In the genomic region with DNA sequence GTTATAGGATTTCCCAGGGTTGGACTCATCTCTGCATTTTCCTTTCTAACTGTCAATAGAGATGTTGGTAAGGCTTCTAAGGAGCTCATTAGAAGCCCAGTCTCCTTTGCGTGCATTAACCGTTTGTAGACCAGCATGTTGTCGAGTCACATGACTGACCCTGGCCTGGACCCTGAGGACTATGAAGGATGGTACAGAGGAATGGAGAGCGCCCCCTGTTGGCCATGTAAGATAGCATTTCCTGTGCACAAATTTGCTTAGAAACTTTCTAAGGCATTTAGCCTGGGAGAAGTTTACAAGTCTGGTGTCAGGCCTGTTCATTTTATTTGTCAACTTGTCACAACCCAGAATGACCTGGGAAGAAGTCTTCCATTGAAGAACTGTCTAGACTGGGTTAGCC, we compare ENCODE assay signal across 26 mouse cellular contexts.
DNase-seq lines count a peak whose midpoint lies in the region; ATAC-seq and TF ChIP-seq lines count a peak whose summit lies in the region.
"Had no signal": no experiment of that assay in that cellular context is flagged by ENCODE, and none has a peak within 500 bp of the region (broad histone marks: within the 10 kb centered on the region; RNA-seq: fewer than 3 reads in every experiment).

No protein-coding gene starts in this region.

- H3K79me2 ChIP-seq in heart, adult 2 months (replicated peaks; ENCODE audit: control insufficient read depth, insufficient read depth, low read length), result no peaks in the 10 kb centered on the region

- TF ChIP-seq EP300 in heart, adult 2 months (IDR thresholded peaks at IDR 0.05; ENCODE audit: insufficient read depth, low read depth, low read length), result no peak
- TF ChIP-seq EP300 in liver, embryonic 14.5 days (IDR thresholded peaks at IDR 0.05; ENCODE audit: low read depth), result no peak
- no peak for TF ChIP-seq EP300 in stomach, postnatal 0 days (optimal IDR thresholded peaks at IDR 0.05)

- no peak for DNase-seq in heart, adult 2 months
- no peak for DNase-seq in heart, embryonic 10.5 days (ENCODE audit: low spot score)
- no peak for DNase-seq in liver, embryonic 14.5 days (ENCODE audit: low read depth in 3 of 3, low spot score in 3 of 3)
- DNase-seq in retina, embryonic 14.5 days (ENCODE audit: low spot score), result peak; percentile 25
- no peak for DNase-seq in retina, postnatal 1 day
- DNase-seq in stomach, postnatal 0 days (ENCODE audit: low spot score), result no peak
- no peak for DNase-seq in forebrain, embryonic 10.5 days (ENCODE audit: extremely low spot score, low spot score)
- DNase-seq: adrenal gland, postnatal 14 days; cerebellum, adult 8-10 months; cerebellum, postnatal 36 days; embryo, embryonic 11 days; gastrocnemius, postnatal 25 days; heart, adult 18-20 months; kidney, adult 8-10 months; kidney, postnatal 14 days; layer of hippocampus, adult 9-11 months; left cerebral cortex, postnatal 4 days; lung, adult 2 months; thymus, postnatal 14 days had no signal

- H3K27me3 ChIP-seq in heart, adult 2 months (ENCODE audit: control insufficient read depth, insufficient read depth, low read length), result no peaks in the 10 kb centered on the region
- H3K27me3 ChIP-seq in heart, embryonic 10.5 days (ENCODE audit: insufficient read depth, poor library complexity, severe bottlenecking), result no peaks in the 10 kb centered on the region
- H3K27me3 ChIP-seq in liver, embryonic 14.5 days (ENCODE audit: control insufficient read depth, insufficient read depth, low read length), result no peaks in the 10 kb centered on the region
- H3K27me3 ChIP-seq in liver, embryonic 12.5 days (replicated peaks), result no peaks in the 10 kb centered on the region
- H3K27me3 ChIP-seq in stomach, postnatal 0 days (ENCODE audit: control insufficient read depth, insufficient read depth, low read length), result no peaks in the 10 kb centered on the region
- peaks cover 21% of the 10 kb centered on the region for H3K27me3 ChIP-seq in forebrain, embryonic 10.5 days (ENCODE audit: poor library complexity, severe bottlenecking)
- H3K27me3 ChIP-seq: forebrain, embryonic 15.5 days; hindbrain, embryonic 13.5 days; limb, embryonic 15.5 days; neural tube, embryonic 15.5 days had no signal

- H3K4me1 ChIP-seq in heart, adult 2 months (ENCODE audit: control insufficient read depth, insufficient read depth, low read length), result peaks cover 3% of the 10 kb centered on the region; the same call in 1 of the 2 replicates
- 0 out of 2 replicates have a peak, but pooled peaks cover 3% of the 10 kb centered on the region for H3K4me1 ChIP-seq in heart, embryonic 10.5 days
- no peaks in the 10 kb centered on the region for H3K4me1 ChIP-seq in liver, embryonic 14.5 days (replicated peaks; ENCODE audit: control insufficient read depth in 2 of 2, insufficient read depth in 2 of 2, low read length in 1 of 2)
- H3K4me1 ChIP-seq in liver, embryonic 12.5 days, result no peaks in the 10 kb centered on the region
- no peaks in the 10 kb centered on the region for H3K4me1 ChIP-seq in stomach, postnatal 0 days (replicated peaks; ENCODE audit: control insufficient read depth, insufficient read depth)
- H3K4me1 ChIP-seq in forebrain, embryonic 10.5 days, result peaks cover 7% of the 10 kb centered on the region
- H3K4me1 ChIP-seq: hindbrain, embryonic 13.5 days; midbrain, embryonic 10.5 days; neural tube, embryonic 15.5 days had no signal

- no peak overlapping the region for H3K9ac ChIP-seq in heart, adult 2 months (ENCODE audit: low read depth, low read length)
- no peak overlapping the region for H3K9ac ChIP-seq in liver, embryonic 14.5 days (replicated peaks)
- H3K9ac ChIP-seq in liver, embryonic 12.5 days, result no peak overlapping the region
- H3K9ac ChIP-seq in stomach, postnatal 0 days (ENCODE audit: low read length), result no peak overlapping the region
- H3K9ac ChIP-seq: forebrain, embryonic 15.5 days; hindbrain, embryonic 13.5 days; limb, embryonic 15.5 days; neural tube, embryonic 15.5 days had no signal

- WGBS in heart, adult 2 months, result 80% methylated on average over 4 of the region's 4 CpGs
- WGBS in heart, embryonic 10.5 days, result 76% methylated on average over 4 of the region's 4 CpGs
- 58% methylated on average over 4 of the region's 4 CpGs for whole genome bisulfite sequencing in liver, embryonic 14.5 days (ENCODE audit: insufficient replicate concordance)
- 72% methylated on average over 4 of the region's 4 CpGs for WGBS in liver, embryonic 12.5 days (ENCODE audit: insufficient replicate concordance)
- WGBS in stomach, postnatal 0 days, result 68% methylated on average over 4 of the region's 4 CpGs
- WGBS in forebrain, embryonic 10.5 days, result 81% methylated on average over 4 of the region's 4 CpGs

- intact Hi-C loops in heart, adult 2 months (cut with DNase I), result no loop called here

- H3K9me3 ChIP-seq in heart, embryonic 10.5 days, result no peaks in the 10 kb centered on the region
- no peaks in the 10 kb centered on the region for H3K9me3 ChIP-seq in liver, embryonic 14.5 days (ENCODE audit: control insufficient read depth, low read length)
- no peaks in the 10 kb centered on the region for H3K9me3 ChIP-seq in liver, embryonic 12.5 days (replicated peaks)
- H3K9me3 ChIP-seq in stomach, postnatal 0 days (ENCODE audit: control insufficient read depth, low read length), result no peaks in the 10 kb centered on the region
- H3K9me3 ChIP-seq in forebrain, embryonic 10.5 days, result no peaks in the 10 kb centered on the region; the same call in 1 of the 2 replicates
- H3K9me3 ChIP-seq: forebrain, embryonic 15.5 days; hindbrain, embryonic 13.5 days; midbrain, embryonic 10.5 days had no signal

- no peak overlapping the region for H3K4me3 ChIP-seq in heart, adult 2 months
- H3K4me3 ChIP-seq in heart, embryonic 10.5 days, result no peak overlapping the region
- no peak overlapping the region for H3K4me3 ChIP-seq in liver, embryonic 14.5 days (ENCODE audit: insufficient read depth in 1 of 2, low read depth in 2 of 2, low read length in 2 of 2)
- no peak overlapping the region for H3K4me3 ChIP-seq in liver, embryonic 12.5 days
- H3K4me3 ChIP-seq in stomach, postnatal 0 days (ENCODE audit: low read depth, low read length), result no peak overlapping the region
- H3K4me3 ChIP-seq in forebrain, embryonic 10.5 days, result no peak overlapping the region
- H3K4me3 ChIP-seq: forebrain, embryonic 15.5 days; hindbrain, embryonic 13.5 days; limb, embryonic 15.5 days; midbrain, embryonic 10.5 days; neural tube, embryonic 15.5 days had no signal

- H3K4me2 ChIP-seq in liver, embryonic 14.5 days (ENCODE audit: low read depth), result no peak overlapping the region
- H3K4me2 ChIP-seq in liver, embryonic 12.5 days, result no peak overlapping the region
- no peak overlapping the region for H3K4me2 ChIP-seq in stomach, postnatal 0 days (replicated peaks; ENCODE audit: low read depth)
- H3K4me2 ChIP-seq: forebrain, embryonic 15.5 days; hindbrain, embryonic 13.5 days; limb, embryonic 15.5 days; neural tube, embryonic 15.5 days had no signal

- no peaks in the 10 kb centered on the region for H3K36me3 ChIP-seq in heart, adult 2 months (ENCODE audit: control insufficient read depth, insufficient read depth, low read length)
- no peaks in the 10 kb centered on the region; the same call in 1 of the 2 replicates for H3K36me3 ChIP-seq in heart, embryonic 10.5 days
- H3K36me3 ChIP-seq in liver, embryonic 14.5 days (replicated peaks; ENCODE audit: control insufficient read depth, insufficient read depth, low read depth), result no peaks in the 10 kb centered on the region
- no peaks in the 10 kb centered on the region for H3K36me3 ChIP-seq in liver, embryonic 12.5 days
- no peaks in the 10 kb centered on the region for H3K36me3 ChIP-seq in stomach, postnatal 0 days (ENCODE audit: control insufficient read depth, insufficient read depth, low read length)
- no peaks in the 10 kb centered on the region for H3K36me3 ChIP-seq in forebrain, embryonic 10.5 days (replicated peaks)
- H3K36me3 ChIP-seq: forebrain, embryonic 15.5 days; hindbrain, embryonic 13.5 days; limb, embryonic 15.5 days; midbrain, embryonic 10.5 days; neural tube, embryonic 15.5 days had no signal

- TF ChIP-seq POLR2A in heart, adult 2 months (IDR thresholded peaks at IDR 0.05; ENCODE audit: insufficient read depth, low read depth, low read length), result no peak

- TF ChIP-seq CTCF in heart, adult 2 months (IDR thresholded peaks at IDR 0.05), result peak; percentile 42
- TF ChIP-seq CTCF in liver, embryonic 14.5 days (IDR thresholded peaks at IDR 0.05; ENCODE audit: low read depth), result peak; percentile 34
- TF ChIP-seq CTCF in stomach, postnatal 0 days (IDR thresholded peaks at IDR 0.05; ENCODE audit: low read depth), result peak; percentile 51

- H3K27ac ChIP-seq in heart, adult 2 months, result no peak overlapping the region
- no peak overlapping the region for H3K27ac ChIP-seq in heart, embryonic 10.5 days
- H3K27ac ChIP-seq in liver, embryonic 14.5 days, result no peak overlapping the region
- no peak overlapping the region for H3K27ac ChIP-seq in liver, embryonic 12.5 days
- H3K27ac ChIP-seq in stomach, postnatal 0 days (replicated peaks), result no peak overlapping the region
- no peak overlapping the region for H3K27ac ChIP-seq in forebrain, embryonic 10.5 days
- H3K27ac ChIP-seq: forebrain, embryonic 15.5 days; hindbrain, embryonic 13.5 days; limb, embryonic 15.5 days; midbrain, embryonic 10.5 days; neural tube, embryonic 15.5 days had no signal

- no peak for ATAC-seq in liver, embryonic 14.5 days (ENCODE audit: insufficient read depth)
- no peak for ATAC-seq in liver, embryonic 12.5 days
- ATAC-seq in stomach, postnatal 0 days (ENCODE audit: low FRiP score, low TSS enrichment), result no peak
- ATAC-seq: forebrain, embryonic 15.5 days; inflammation-experienced regulatory T-cells, adult 6 months had no signal
